Mouse (Mus musculus) forebrain, postnatal 0 days (tissue): Measurements from ENCODE around the gene Akap6. TPM values are rescaled to one million over a fixed set of nuclear protein-coding genes. Genes with fewer than 3 reads are reported as not detected.

Experiments
- ATAC-seq: fragments of 200-750 bp; cut with Nextera tagmentation; 2 replicates; pipeline ENCODE4 v1.8.0; 2017; ENCODE audit warnings: mild to moderate bottlenecking, moderate library complexity
- DNase-seq: peaks from one replicate; pipeline ENCODE4 v3.0.0-alpha.2; 2015
- H3K27ac ChIP-seq: fragments of 300-500 bp; sonication (generic); 2 replicates; pipeline ENCODE4 v1.5.1; 2014; ENCODE audit warnings: low read depth, mild to moderate bottlenecking, antibody characterized with exemption, low read length, moderate library complexity, mixed read lengths
- H3K27me3 ChIP-seq: fragments of 300-500 bp; sonication (generic); 2 replicates; pipeline ENCODE4 v1.6.1; 2014; ENCODE audit warnings: mild to moderate bottlenecking, low read length, mixed read lengths; ENCODE audit not compliant: insufficient read depth
- H3K36me3 ChIP-seq: fragments of 300-500 bp; sonication (generic); 2 replicates; pipeline ENCODE4 v1.6.1; 2014; ENCODE audit warnings: mild to moderate bottlenecking, moderate library complexity; ENCODE audit not compliant: insufficient read depth
- H3K4me1 ChIP-seq: fragments of 300-500 bp; sonication (generic); 2 replicates; pipeline ENCODE4 v1.6.1; 2014; ENCODE audit warnings: antibody characterized with exemption; ENCODE audit not compliant: insufficient read depth
- H3K4me2 ChIP-seq: fragments of 300-500 bp; sonication (generic); 2 replicates; pipeline ENCODE4 v1.6.1; 2014; ENCODE audit warnings: low read depth, mild to moderate bottlenecking, moderate library complexity
- H3K4me3 ChIP-seq: fragments of 300-500 bp; sonication (generic); 2 replicates; pipeline ENCODE4 v1.5.1; 2014; ENCODE audit warnings: low read depth, low read length, mixed read lengths
- H3K9ac ChIP-seq: fragments of 300-500 bp; sonication (generic); 2 replicates; pipeline ENCODE4 v1.6.1; 2014; ENCODE audit warnings: mild to moderate bottlenecking
- H3K9me3 ChIP-seq: fragments of 300-500 bp; sonication (generic); 2 replicates; pipeline ENCODE4 v1.6.1; 2016; ENCODE audit warnings: low read length
- CTCF ChIP-seq: sonication (generic); IDR thresholded peaks from 2 replicates; pipeline ENCODE4 v1.5.1; 2016; ENCODE audit warnings: antibody characterized with exemption, control low read depth, low read depth
- WGBS: fragments of 180-500 bp; shearing (Covaris S2); extraction: QIAGEN DNeasy Blood & Tissue Kit; methylation state at CpG from one replicate; pipeline ENCODE4 v1.1.7; 2014; 5-methylcytosine and 5-hydroxymethylcytosine counted together
- polyA plus RNA-seq: library from polyadenylated mRNA; unstranded; fragments of >200 nt; fragmentation: Nextera tagmentation; extraction: Ambion mirVana; gene quantifications from 2 replicates; pipeline ENCODE4 v1.2.1, GENCODE M21; 2015
- total RNA-seq: library from RNA; depleted of rRNA; stranded (reverse); fragments of >200 nt; gene quantifications from 2 replicates; pipeline ENCODE4 v1.2.3, GENCODE M21; 2014

Akap6 gene
- total and polyA plus RNA-seq, 2 experiments from 2014 or later = 14.4 to 68.9 TPM

GRCm38 (mm10) chr12:52834074-52834473, 134.9 kb downstream of the Akap6 start:
- no peak overlapping the region for H3K9ac ChIP-seq
- DNase-seq = no peak
- H3K4me1 ChIP-seq = peaks cover 15% of the 10 kb centered on the region
- WGBS = 25% methylated on average over 10 of the region's 10 CpGs
- ATAC-seq = no peak
- no peaks in the 10 kb centered on the region for H3K27me3 ChIP-seq
- H3K36me3 ChIP-seq = no peaks in the 10 kb centered on the region
- no peak overlapping the region for H3K4me3 ChIP-seq
- no peaks in the 10 kb centered on the region for H3K9me3 ChIP-seq
- no peak overlapping the region for H3K27ac ChIP-seq
- no peak overlapping the region for H3K4me2 ChIP-seq
- TF ChIP-seq CTCF = no peak

GRCm38 (mm10) chr12:52834781-52835279, 135.6 kb downstream of the Akap6 start:
- no peak overlapping the region for H3K4me3 ChIP-seq
- no peaks in the 10 kb centered on the region for H3K9me3 ChIP-seq
- TF ChIP-seq CTCF = no peak
- H3K36me3 ChIP-seq = no peaks in the 10 kb centered on the region
- DNase-seq (peak; percentile 39), ATAC-seq (0 out of 2 replicates have a peak, but pooled peaks have one; percentile 3)
- no peak overlapping the region for H3K4me2 ChIP-seq
- no peak overlapping the region for H3K27ac ChIP-seq
- H3K4me1 ChIP-seq = peaks cover 15% of the 10 kb centered on the region
- no peaks in the 10 kb centered on the region for H3K27me3 ChIP-seq
- WGBS = 21% methylated on average over 6 of the region's 6 CpGs
- H3K9ac ChIP-seq = no peak overlapping the region

- no peaks in the 10 kb centered on the region for H3K36me3 ChIP-seq
- H3K4me1 ChIP-seq = peaks cover 15% of the 10 kb centered on the region
- H3K27ac ChIP-seq = no peak overlapping the region
- H3K4me2 ChIP-seq = peak overlapping the region; percentile 19
- no peaks in the 10 kb centered on the region for H3K9me3 ChIP-seq
- H3K4me3 ChIP-seq = no peak overlapping the region
- H3K9ac ChIP-seq = no peak overlapping the region
- no peak for DNase-seq
- no peaks in the 10 kb centered on the region for H3K27me3 ChIP-seq
- no peak for TF ChIP-seq CTCF
- ATAC-seq = peak; percentile 40
- WGBS = 5% methylated on average over 6 of the region's 6 CpGs
Measured at GRCm38 (mm10) chr12:52835291-52835742, 136.1 kb downstream of the Akap6 start.

GRCm38 (mm10) chr12:52835914-52836546, 136.8 kb downstream of the Akap6 start:
- H3K36me3 ChIP-seq = no peaks in the 10 kb centered on the region
- no peaks in the 10 kb centered on the region for H3K27me3 ChIP-seq
- 34% methylated on average over 12 of the region's 12 CpGs for WGBS
- DNase-seq (peak; percentile 67), ATAC-seq (peak; percentile 78)
- H3K9me3 ChIP-seq = no peaks in the 10 kb centered on the region
- H3K9ac ChIP-seq = no peak overlapping the region
- no peak for TF ChIP-seq CTCF
- peak overlapping the region; percentile 19 for H3K4me2 ChIP-seq
- peaks cover 15% of the 10 kb centered on the region for H3K4me1 ChIP-seq
- H3K4me3 ChIP-seq = no peak overlapping the region
- H3K27ac ChIP-seq = 0 out of 2 replicates have a peak overlapping the region, but pooled peaks have one; percentile 35

- H3K27ac ChIP-seq = no peak overlapping the region
- H3K9me3 ChIP-seq = no peaks in the 10 kb centered on the region
- H3K4me2 ChIP-seq = no peak overlapping the region
- H3K4me1 ChIP-seq = no peaks in the 10 kb centered on the region
- 94% methylated on average over 1 of the region's 1 CpGs for WGBS
- H3K36me3 ChIP-seq = no peaks in the 10 kb centered on the region
- DNase-seq (no peak), ATAC-seq (no peak)
- TF ChIP-seq CTCF = no peak
- no peak overlapping the region for H3K4me3 ChIP-seq
- H3K27me3 ChIP-seq = no peaks in the 10 kb centered on the region
- H3K9ac ChIP-seq = no peak overlapping the region
Measured at GRCm38 (mm10) chr12:52845982-52846381, 146.8 kb downstream of the Akap6 start.

GRCm38 (mm10) chr12:52847020-52847419, 147.8 kb downstream of the Akap6 start:
- no peak overlapping the region for H3K4me2 ChIP-seq
- no peak for DNase-seq
- no peak for TF ChIP-seq CTCF
- no peaks in the 10 kb centered on the region for H3K4me1 ChIP-seq
- 83% methylated on average over 4 of the region's 4 CpGs for WGBS
- H3K9me3 ChIP-seq = no peaks in the 10 kb centered on the region
- H3K27me3 ChIP-seq = no peaks in the 10 kb centered on the region
- no peak overlapping the region for H3K9ac ChIP-seq
- no peak overlapping the region for H3K27ac ChIP-seq
- no peak for ATAC-seq
- no peaks in the 10 kb centered on the region for H3K36me3 ChIP-seq
- H3K4me3 ChIP-seq = no peak overlapping the region

GRCm38 (mm10) chr12:52847830-52848518, 148.8 kb downstream of the Akap6 start:
- no peaks in the 10 kb centered on the region for H3K4me1 ChIP-seq
- H3K4me2 ChIP-seq = no peak overlapping the region
- no peaks in the 10 kb centered on the region for H3K27me3 ChIP-seq
- H3K36me3 ChIP-seq = no peaks in the 10 kb centered on the region
- no peak overlapping the region for H3K9ac ChIP-seq
- TF ChIP-seq CTCF = no peak
- ATAC-seq = peak; percentile 81
- no peaks in the 10 kb centered on the region for H3K9me3 ChIP-seq
- no peak for DNase-seq
- H3K27ac ChIP-seq = no peak overlapping the region
- 42% methylated on average over 14 of the region's 14 CpGs for WGBS
- no peak overlapping the region for H3K4me3 ChIP-seq
